Mouse (Mus musculus): ENCODE measurements at regions not wholly inside any gene's neighbourhood (a gene's known extent, or its start where the extent isn't known, plus 50 kb on each side); places are given as distances from the start of the nearest gene placed in this dataset.
A peak's percentile ranks its signal among the peaks of the same experiment; 100 is the strongest.

- no peak for DNase-seq (ENCODE audit: low spot score in 2 of 2)
Observed at GRCm38 (mm10) chr13:72691783-72692729, 63.4 kb downstream of the Irx2 start.

GRCm38 (mm10) chr13:72707469-72707868 is 78.8 kb downstream of the Irx2 start:
- no peak for DNase-seq (ENCODE audit: low spot score in 2 of 2)

GRCm38 (mm10) chr13:72708728-72709127 is 80.1 kb downstream of the Irx2 start:
- no peak for DNase-seq (ENCODE audit: low spot score in 2 of 2)

GRCm38 (mm10) chr13:72710051-72710450 is 81.4 kb downstream of the Irx2 start:
- no peak for DNase-seq (ENCODE audit: low spot score in 2 of 2)

GRCm38 (mm10) chr13:72711136-72711535 is 82.5 kb downstream of the Irx2 start:
- no peak for DNase-seq (ENCODE audit: low spot score in 2 of 2)

- DNase-seq (ENCODE audit: low spot score in 2 of 2): no peak
Observed at GRCm38 (mm10) chr13:72711842-72712330, 83.3 kb downstream of the Irx2 start.

GRCm38 (mm10) chr13:72714793-72715192 is 86.2 kb downstream of the Irx2 start:
- DNase-seq (ENCODE audit: low spot score in 2 of 2): no peak

GRCm38 (mm10) chr13:72715959-72716680 is 87.5 kb downstream of the Irx2 start:
- no peak for DNase-seq (ENCODE audit: low spot score in 2 of 2)

- no peak for DNase-seq (ENCODE audit: low spot score in 2 of 2)
Observed at GRCm38 (mm10) chr13:72727126-72727525, 98.5 kb downstream of the Irx2 start.

- no peak for DNase-seq (ENCODE audit: low spot score in 2 of 2)
Observed at GRCm38 (mm10) chr13:72735916-72736315, 107.3 kb downstream of the Irx2 start.

- no peak for DNase-seq (ENCODE audit: low spot score in 2 of 2)
Observed at GRCm38 (mm10) chr13:72736992-72737391, 108.4 kb downstream of the Irx2 start.

- DNase-seq (ENCODE audit: low spot score in 2 of 2): no peak
Observed at GRCm38 (mm10) chr13:72747187-72747586, 118.6 kb downstream of the Irx2 start.

GRCm38 (mm10) chr13:72755036-72755435 is 126.4 kb downstream of the Irx2 start:
- DNase-seq (ENCODE audit: low spot score in 2 of 2): no peak

- DNase-seq (ENCODE audit: low spot score in 2 of 2): no peak
Observed at GRCm38 (mm10) chr13:72762481-72762880, 133.9 kb downstream of the Irx2 start.

GRCm38 (mm10) chr13:72763337-72763736 is 134.7 kb downstream of the Irx2 start:
- DNase-seq (ENCODE audit: low spot score in 2 of 2): no peak

GRCm38 (mm10) chr13:72767306-72767705 is 138.7 kb downstream of the Irx2 start:
- no peak for DNase-seq (ENCODE audit: low spot score in 2 of 2)

- peak; percentile 34 to 66 for DNase-seq (ENCODE audit: low spot score in 2 of 2)
Observed at GRCm38 (mm10) chr13:72769007-72769595, 140.5 kb downstream of the Irx2 start.

- DNase-seq (ENCODE audit: low spot score in 2 of 2): no peak
Observed at GRCm38 (mm10) chr13:72783026-72783726, 154.6 kb downstream of the Irx2 start.

- DNase-seq (ENCODE audit: low spot score in 2 of 2): no peak
Observed at GRCm38 (mm10) chr13:72783727-72784070, 155.1 kb downstream of the Irx2 start.

- no peak for DNase-seq (ENCODE audit: low spot score in 2 of 2)
Observed at GRCm38 (mm10) chr13:72792695-72793094, 164.1 kb downstream of the Irx2 start.

- DNase-seq (ENCODE audit: low spot score in 2 of 2): peak; percentile 8 to 38
Observed at GRCm38 (mm10) chr13:72800021-72800420, 171.4 kb downstream of the Irx2 start.

GRCm38 (mm10) chr13:72800546-72800945 is 171.9 kb downstream of the Irx2 start:
- no peak for DNase-seq (ENCODE audit: low spot score in 2 of 2)

All from frontal cortex, postnatal 36 days (tissue).